Mouse (Mus musculus) layer of hippocampus, adult 6 months (tissue): ENCODE data around the gene 4930524J08Rik. TPM values are rescaled to one million over a fixed set of nuclear protein-coding genes. Genes with fewer than 3 reads are reported as not detected.

Experiments used
- long read RNA-seq, 2 experiments: library from polyadenylated mRNA; unstranded; transcript quantifications; one replicate each; pipeline ENCODE4 v2.0.0; 2019 to 2020
- polyA plus RNA-seq: library from polyadenylated mRNA; unstranded; fragments of <200 nt; fragmentation: Nextera tagmentation; gene quantifications from 2 replicates; pipeline ENCODE4 v1.2.3, GENCODE M21; 2021

4930524J08Rik gene
- 1.2 and 2.9 TPM in 2 replicates for polyA plus RNA-seq
- long read RNA-seq, experiment 1 = 0 reads
- long read RNA-seq, experiment 2 = 0 reads

DNA sequence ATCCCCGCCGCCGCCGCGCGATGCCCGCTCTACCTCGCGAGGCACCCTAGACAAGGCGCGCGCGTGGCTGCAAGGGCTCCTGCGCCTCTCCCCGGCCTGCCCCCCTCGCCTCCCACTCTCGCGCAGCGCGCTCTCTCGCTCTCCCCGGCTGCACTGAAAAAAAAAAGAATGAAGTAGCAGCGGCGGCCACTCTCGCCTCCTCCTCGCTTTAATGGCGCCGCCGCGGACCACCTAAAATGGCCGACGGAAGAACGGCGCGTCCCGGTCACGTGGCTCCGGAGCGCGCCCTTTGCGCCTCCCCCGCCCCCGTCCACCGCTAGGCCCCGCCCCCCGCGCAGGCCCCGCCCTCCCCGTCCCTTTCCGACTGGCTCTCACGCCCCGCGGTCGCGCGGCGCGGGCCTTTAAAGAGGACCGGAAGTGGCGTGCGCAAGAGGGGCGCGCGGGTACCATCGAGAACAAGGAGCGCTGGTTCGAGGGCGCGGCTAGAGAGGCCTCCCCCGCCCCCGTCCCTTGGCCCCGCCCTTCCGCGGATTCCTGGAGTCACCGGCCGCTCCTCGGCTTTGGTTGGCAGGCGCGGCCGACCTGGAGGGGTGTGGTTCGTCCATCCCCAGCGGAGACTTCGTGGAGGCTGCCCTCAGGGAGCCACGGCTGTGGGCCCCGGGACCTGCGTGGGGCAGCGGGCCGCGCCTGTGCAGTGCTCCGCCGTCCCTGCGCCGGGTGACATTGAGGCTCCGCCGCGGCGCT, at the start of gene 4930524J08Rik, which contains the start of gene Hnrnpd:
Gene 4930524J08Rik, plus strand, starts transcription at position 363 of the 744 bp plus-strand sequence.
Gene Hnrnpd, minus strand, starts transcription at position 240 of the 744 bp plus-strand sequence.

Other genes with a start within 250 kb of the 4930524J08Rik start
- gene Rasgef1b, start 250.0 kb upstream of the 4930524J08Rik start, polyA plus RNA-seq = 6.6 and 6.7 TPM in 2 replicates
- gene Vamp9, start 72.8 kb upstream of the 4930524J08Rik start, polyA plus RNA-seq = 1.2 and 1.3 TPM in 2 replicates
- 9.2 and 10.3 TPM in 2 replicates for gene Hnrnpd, start 123 bp upstream of the 4930524J08Rik start, polyA plus RNA-seq
- 51.0 and 56.5 TPM in 2 replicates for gene Hnrnpdl, start 60.6 kb downstream of the 4930524J08Rik start, polyA plus RNA-seq
- gene Enoph1, start 60.9 kb downstream of the 4930524J08Rik start, polyA plus RNA-seq = 93.3 and 100 TPM in 2 replicates
- 34.8 and 43.0 TPM in 2 replicates for gene Tmem150c, start 180.7 kb downstream of the 4930524J08Rik start, polyA plus RNA-seq